ENCODE assay signal across 23 mouse cellular contexts in the genomic region with DNA sequence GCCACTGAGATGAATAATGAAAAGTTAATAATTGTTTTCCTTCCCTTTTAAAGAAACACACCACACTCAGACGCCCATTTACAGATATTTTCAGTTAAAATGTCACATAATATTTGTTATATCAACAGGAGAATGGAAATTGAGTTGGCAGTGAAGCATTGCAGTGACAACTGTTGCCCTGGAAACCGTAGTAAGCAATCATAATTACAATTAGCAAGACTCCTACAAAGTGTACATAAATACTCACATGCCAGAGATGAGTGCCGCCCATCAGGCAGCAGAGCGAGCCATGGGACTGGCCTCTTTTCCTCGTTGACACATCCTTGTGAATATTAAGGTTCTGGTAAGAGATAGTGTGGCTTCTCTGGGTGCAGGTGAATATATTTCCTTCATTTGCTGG.
"Had no signal": no experiment of that assay in that cellular context is flagged by ENCODE, and none has a peak within 500 bp of the region (broad histone marks: within the 10 kb centered on the region; RNA-seq: fewer than 3 reads in every experiment).

No protein-coding gene starts in this region.

- H3K4me3 ChIP-seq: layer of hippocampus, adult 2 months; limb, embryonic 13.5 days; liver, embryonic 12.5 days; liver, embryonic 15.5 days; lung, embryonic 15.5 days; megakaryocyte, embryonic 14.5 days; neural tube, embryonic 12.5 days; neural tube, embryonic 15.5 days; stomach, embryonic 15.5 days had no signal

- DNase-seq: kidney, adult 2 months; kidney, postnatal 25 days; left cerebral cortex, postnatal 4 days; liver; lung, adult 18-20 months; lung, postnatal 10 days; lung, postnatal 36 days; midbrain, embryonic 14.5 days; right cerebral cortex, adult 18-20 months; right cerebral cortex, postnatal 14 days; spleen, adult 18-20 months; thymus, postnatal 25 days had no signal

- ATAC-seq: liver, embryonic 12.5 days had no signal

- H3K9me3 ChIP-seq: limb, embryonic 13.5 days; liver, embryonic 12.5 days; liver, embryonic 15.5 days; lung, embryonic 15.5 days; neural tube, embryonic 12.5 days; neural tube, embryonic 15.5 days; stomach, embryonic 15.5 days had no signal

- H3K4me2 ChIP-seq: limb, embryonic 13.5 days; liver, embryonic 12.5 days; liver, embryonic 15.5 days; lung, embryonic 15.5 days; midbrain, embryonic 11.5 days; neural tube, embryonic 12.5 days; neural tube, embryonic 15.5 days; stomach, embryonic 15.5 days had no signal

- H3K27me3 ChIP-seq: liver, embryonic 12.5 days; liver, embryonic 15.5 days; lung, embryonic 15.5 days; neural tube, embryonic 12.5 days; neural tube, embryonic 15.5 days; stomach, embryonic 15.5 days had no signal

- H3K27ac ChIP-seq: kidney, postnatal 0 days; layer of hippocampus, adult 2 months; limb, embryonic 13.5 days; liver, embryonic 12.5 days; liver, embryonic 15.5 days; lung, embryonic 15.5 days; neural tube, embryonic 12.5 days; neural tube, embryonic 15.5 days; stomach, embryonic 15.5 days had no signal

- H3K36me3 ChIP-seq: limb, embryonic 13.5 days; liver, embryonic 12.5 days; liver, embryonic 15.5 days; lung, embryonic 15.5 days; neural tube, embryonic 12.5 days; neural tube, embryonic 15.5 days; stomach, embryonic 15.5 days had no signal

- H3K4me1 ChIP-seq: liver, embryonic 12.5 days; liver, embryonic 15.5 days; lung, embryonic 15.5 days; neural tube, embryonic 12.5 days; stomach, embryonic 15.5 days had no signal

- H3K9ac ChIP-seq: limb, embryonic 13.5 days; liver, embryonic 12.5 days; liver, embryonic 15.5 days; lung, embryonic 15.5 days; neural tube, embryonic 12.5 days; neural tube, embryonic 15.5 days; stomach, embryonic 15.5 days had no signal
